ENCODE assay signal across 11 mouse cellular contexts in the genomic region with DNA sequence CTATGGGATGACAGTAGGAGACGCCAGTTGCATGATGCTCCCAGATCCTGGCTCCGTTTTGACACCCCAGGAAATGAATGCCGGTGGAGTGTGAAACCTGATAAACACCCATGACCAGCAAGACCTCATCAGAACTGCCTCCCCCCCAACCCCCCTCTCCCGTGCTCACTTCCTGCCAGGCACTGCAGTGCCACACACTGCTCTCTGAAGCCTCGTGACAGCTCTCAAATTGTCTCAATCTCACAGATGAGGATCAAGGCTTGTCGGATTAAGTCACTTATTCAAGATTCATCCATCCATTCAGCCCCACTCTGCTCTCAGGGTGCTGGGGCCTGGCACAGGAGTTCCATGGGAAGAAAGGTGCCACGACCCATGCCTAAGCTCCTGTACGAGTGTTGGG. TPM values are rescaled to one million over a fixed set of nuclear protein-coding genes. Genes with fewer than 3 reads are reported as not detected.
DNase-seq lines count a peak whose midpoint lies in the region; ATAC-seq and TF ChIP-seq lines count a peak whose summit lies in the region.
"Had no signal": no experiment of that assay in that cellular context is flagged by ENCODE, and none has a peak within 500 bp of the region (broad histone marks: within the 10 kb centered on the region; RNA-seq: fewer than 3 reads in every experiment).

No protein-coding gene starts in this region.

- H3K4me1 ChIP-seq in hindbrain, embryonic 14.5 days (replicated peaks; ENCODE audit: control insufficient read depth, insufficient read depth, low read length): peaks cover 33% of the 10 kb centered on the region
- H3K4me1 ChIP-seq in hindbrain, embryonic 10.5 days (replicated peaks): peaks cover 64% of the 10 kb centered on the region
- peaks cover 17% of the 10 kb centered on the region; the same call in 1 of the 2 replicates for H3K4me1 ChIP-seq in spleen, adult 2 months (ENCODE audit: control insufficient read depth, insufficient read depth, insufficient read length)
- H3K4me1 ChIP-seq in olfactory bulb, adult 2 months (ENCODE audit: control insufficient read depth, insufficient read depth, low read length): peaks cover 68% of the 10 kb centered on the region

- DNase-seq in hindbrain, embryonic 14.5 days (ENCODE audit: low spot score): no peak
- no peak for DNase-seq in hindbrain, embryonic 10.5 days (ENCODE audit: low spot score)
- peak; percentile 25 to 48 for DNase-seq in spleen, adult 2 months (ENCODE audit: low read depth in 1 of 2, low spot score in 2 of 2)
- DNase-seq in spleen, postnatal 14 days (ENCODE audit: low spot score in 2 of 2): no peak
- DNase-seq in induced T-regulatory cell, adult 2 months (ENCODE audit: low read depth): peak; percentile 31
- DNase-seq in urinary bladder, postnatal 36 days (ENCODE audit: low spot score in 2 of 2): no peak
- DNase-seq in right cerebral cortex, postnatal 36 days (ENCODE audit: low spot score in 2 of 2): no peak
- DNase-seq: adrenal gland, postnatal 10 days; heart, postnatal 14 days had no signal

- 0 out of 2 replicates have a peak overlapping the region, but pooled peaks have one; percentile 2 for H3K9ac ChIP-seq in hindbrain, embryonic 14.5 days
- H3K9ac ChIP-seq: forebrain, embryonic 15.5 days had no signal

- H3K4me3 ChIP-seq in hindbrain, embryonic 14.5 days (replicated peaks; ENCODE audit: low read length): no peak overlapping the region
- no peak overlapping the region for H3K4me3 ChIP-seq in hindbrain, embryonic 10.5 days
- H3K4me3 ChIP-seq in spleen, adult 2 months (ENCODE audit: extremely low read depth, insufficient read depth, insufficient read length): no peak overlapping the region
- H3K4me3 ChIP-seq in olfactory bulb, adult 2 months (ENCODE audit: insufficient read depth, low read depth, low read length): no peak overlapping the region
- H3K4me3 ChIP-seq: forebrain, embryonic 15.5 days had no signal

- H3K4me2 ChIP-seq in hindbrain, embryonic 14.5 days (replicated peaks): no peak overlapping the region
- H3K4me2 ChIP-seq: forebrain, embryonic 15.5 days had no signal

- H3K27ac ChIP-seq in hindbrain, embryonic 14.5 days: no peak overlapping the region
- no peak overlapping the region for H3K27ac ChIP-seq in hindbrain, embryonic 10.5 days
- H3K27ac ChIP-seq in spleen, adult 2 months (ENCODE audit: insufficient read depth, low read length): peak overlapping the region; percentile 34; the same call in 1 of the 2 replicates
- peak overlapping the region; percentile 32; the same call in 1 of the 2 replicates for H3K27ac ChIP-seq in olfactory bulb, adult 2 months (ENCODE audit: insufficient read depth, low read depth, low read length)
- H3K27ac ChIP-seq: forebrain, embryonic 15.5 days had no signal

- H3K36me3 ChIP-seq in hindbrain, embryonic 14.5 days (replicated peaks; ENCODE audit: control insufficient read depth, insufficient read depth): no peaks in the 10 kb centered on the region
- no peaks in the 10 kb centered on the region for H3K36me3 ChIP-seq in hindbrain, embryonic 10.5 days
- no peaks in the 10 kb centered on the region for H3K36me3 ChIP-seq in spleen, adult 2 months (ENCODE audit: control insufficient read depth, insufficient read depth, low read length)
- H3K36me3 ChIP-seq: forebrain, embryonic 15.5 days had no signal

- TF ChIP-seq POLR2A in spleen, adult 2 months (IDR thresholded peaks at IDR 0.05; ENCODE audit: low read depth, low read length): no peak
- no peak for TF ChIP-seq POLR2A in olfactory bulb, adult 2 months (IDR thresholded peaks at IDR 0.05; ENCODE audit: insufficient read depth, low read depth, low read length)

- WGBS in hindbrain, embryonic 14.5 days: 44% methylated on average over 8 of the region's 8 CpGs
- 63% methylated on average over 8 of the region's 8 CpGs for WGBS in hindbrain, embryonic 10.5 days
- 15% methylated on average over 8 of the region's 8 CpGs for WGBS in spleen, adult 2 months
- WGBS in olfactory bulb, adult 2 months: 62% methylated on average over 8 of the region's 8 CpGs

- ATAC-seq in hindbrain, embryonic 14.5 days (ENCODE audit: low FRiP score): no peak
- ATAC-seq: forebrain, embryonic 15.5 days had no signal

- no peaks in the 10 kb centered on the region for H3K9me3 ChIP-seq in hindbrain, embryonic 14.5 days (ENCODE audit: control insufficient read depth, low read length)
- no peaks in the 10 kb centered on the region for H3K9me3 ChIP-seq in hindbrain, embryonic 10.5 days
- H3K9me3 ChIP-seq: forebrain, embryonic 15.5 days had no signal

- H3K27me3 ChIP-seq in hindbrain, embryonic 14.5 days (ENCODE audit: control insufficient read depth, insufficient read depth, low read length): no peaks in the 10 kb centered on the region
- H3K27me3 ChIP-seq in hindbrain, embryonic 10.5 days (ENCODE audit: insufficient read depth, poor library complexity, severe bottlenecking): no peaks in the 10 kb centered on the region
- no peaks in the 10 kb centered on the region for H3K27me3 ChIP-seq in spleen, adult 2 months (ENCODE audit: control insufficient read depth, insufficient read depth, low read length)
- H3K27me3 ChIP-seq: forebrain, embryonic 15.5 days had no signal

- no peak for TF ChIP-seq CTCF in spleen, adult 2 months (IDR thresholded peaks at IDR 0.05; ENCODE audit: extremely low read depth, insufficient read depth, insufficient read length, insufficient replicate concordance)
- TF ChIP-seq CTCF in olfactory bulb, adult 2 months (IDR thresholded peaks at IDR 0.05; ENCODE audit: insufficient read depth, low read depth, low read length): no peak

RNA-seq across cellular contexts. Expression of gene Selenon, which starts 49.4 kb away (rescaled TPM):
- polyA plus RNA-seq in hindbrain, embryonic 14.5 days (2014; fragmentation: Nextera tagmentation; extraction: Ambion mirVana): 10.9 and 12.8 TPM in 2 replicates
- 8.6 and 10.3 TPM in 2 replicates for polyA plus RNA-seq in hindbrain, embryonic 10.5 days (2016; fragmentation: Nextera tagmentation; extraction: Ambion mirVana)
- 8.0 and 8.3 TPM in 2 replicates for polyA plus RNA-seq in spleen, adult 2 months (2012; rRNA removed)
- polyA plus RNA-seq in olfactory bulb, adult 2 months (2012; ENCODE audit: insufficient read depth, insufficient read length, low replicate concordance, missing spikeins): not detected in 2 replicates

Comparison
In these comparisons a context has a peak if more than half of its experiments do, and no peak if none do; other contexts are left out.
1. DNase-seq: peak in spleen, adult 2 months (2 of 2) and induced T-regulatory cell, adult 2 months (single experiment); none in hindbrain, embryonic 14.5 days (single experiment), hindbrain, embryonic 10.5 days (single experiment), spleen, postnatal 14 days (0 of 2), urinary bladder, postnatal 36 days (0 of 2) and right cerebral cortex, postnatal 36 days (0 of 2).
2. H3K27ac ChIP-seq: peak in spleen, adult 2 months (single experiment) and olfactory bulb, adult 2 months (single experiment); none in hindbrain, embryonic 14.5 days (single experiment) and hindbrain, embryonic 10.5 days (single experiment).